Mouse (Mus musculus): ENCODE measurements at regions not wholly inside any gene's neighbourhood (a gene's known extent, or its start where the extent isn't known, plus 50 kb on each side); places are given as distances from the start of the nearest gene placed in this dataset.

DNA sequence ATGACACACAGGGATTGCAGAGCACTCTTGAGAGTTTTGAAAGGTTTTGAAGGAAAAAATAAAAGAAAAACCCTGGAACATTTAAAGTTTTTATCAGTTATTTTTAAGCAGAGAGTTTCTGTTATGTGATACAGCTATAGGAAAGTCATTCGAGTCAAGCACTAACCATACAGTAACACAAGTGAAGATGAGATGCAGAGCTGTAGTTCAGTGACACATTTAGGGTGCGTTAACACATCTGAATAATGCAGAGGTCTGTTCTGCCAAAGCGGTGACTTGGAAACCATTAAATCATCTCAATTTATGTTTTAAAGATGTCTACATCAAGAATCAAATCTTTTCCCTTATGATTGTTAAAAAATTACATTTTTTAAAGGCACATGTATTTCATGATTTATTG lies 126.8 kb downstream of the Ahr start:
- TF ChIP-seq POLR2A (IDR thresholded peaks at IDR 0.05; ENCODE audit: control insufficient read depth, low read depth, low read length): no peak
- TF ChIP-seq CTCF (IDR thresholded peaks at IDR 0.05; ENCODE audit: control insufficient read depth, insufficient read depth, insufficient replicate concordance, low read depth, low read length): no peak

Data from testis, adult 2 months (tissue).